Mouse (Mus musculus) kidney, embryonic 15.5 days (tissue): Measurements from ENCODE around the gene Kcnt2. TPM values are rescaled to one million over a fixed set of nuclear protein-coding genes. Genes with fewer than 3 reads are reported as not detected.

Experiments
- ATAC-seq: fragments of 200-750 bp; cut with Nextera tagmentation; replicated peaks from 2 replicates; pipeline ENCODE4 v1.8.0; 2017; ENCODE audit warnings: moderate TSS enrichment; ENCODE audit not compliant: low FRiP score
- H3K27ac ChIP-seq: fragments of 300-500 bp; sonication (generic); 2 replicates; pipeline ENCODE4 v1.5.1; 2015; ENCODE audit warnings: mild to moderate bottlenecking, inconsistent platforms
- H3K27me3 ChIP-seq: fragments of 300-500 bp; sonication (generic); 2 replicates; pipeline ENCODE4 v1.6.1; 2015; ENCODE audit warnings: inconsistent platforms
- H3K36me3 ChIP-seq: fragments of 300-500 bp; sonication (generic); 2 replicates; pipeline ENCODE4 v1.6.1; 2015; ENCODE audit warnings: inconsistent platforms
- H3K4me1 ChIP-seq: fragments of 300-500 bp; sonication (generic); 2 replicates; pipeline ENCODE4 v1.6.1; 2015; ENCODE audit warnings: inconsistent platforms
- H3K4me2 ChIP-seq: fragments of 300-500 bp; sonication (generic); 2 replicates; pipeline ENCODE4 v1.6.1; 2015; ENCODE audit warnings: moderate library complexity, mild to moderate bottlenecking, inconsistent platforms
- H3K4me3 ChIP-seq: fragments of 300-500 bp; sonication (generic); replicated peaks from 2 replicates; pipeline ENCODE4 v1.5.1; 2015; ENCODE audit warnings: mild to moderate bottlenecking, inconsistent platforms
- H3K9ac ChIP-seq: fragments of 300-500 bp; sonication (generic); 2 replicates; pipeline ENCODE4 v1.6.1; 2015; ENCODE audit warnings: mild to moderate bottlenecking, inconsistent platforms
- H3K9me3 ChIP-seq: fragments of 300-500 bp; sonication (generic); replicated peaks from 2 replicates; pipeline ENCODE4 v1.6.1; 2016; ENCODE audit warnings: inconsistent platforms
- WGBS: fragments of 180-500 bp; shearing (Covaris S2); methylation state at CpG from one replicate; pipeline ENCODE4 v1.1.7; 2015; ENCODE audit warnings: mixed read lengths; 5-methylcytosine and 5-hydroxymethylcytosine counted together
- polyA plus RNA-seq: library from polyadenylated mRNA; unstranded; fragments of >200 nt; fragmentation: Nextera tagmentation; extraction: Ambion mirVana; gene quantifications from 2 replicates; pipeline ENCODE4 v1.2.1, GENCODE M21; 2015

Gene Kcnt2
- polyA plus RNA-seq, 1 experiment from 2014 or later, result 3.8 TPM

- Histone ChIP-seq H3K27me3 (no peaks in the 10 kb centered on the region), H3K27ac (no peak overlapping the region), H3K4me2 (no peak overlapping the region), H3K36me3 (no peaks in the 10 kb centered on the region), H3K9ac (no peak overlapping the region), H3K9me3 (no peaks in the 10 kb centered on the region), H3K4me3 (no peak overlapping the region), H3K4me1 (no peaks in the 10 kb centered on the region)
- no peak for ATAC-seq
Measured at GRCm38 (mm10) chr1:140295482-140295881, 49.5 kb downstream of the Kcnt2 start.

- no peak overlapping the region for H3K27ac ChIP-seq
- no peaks in the 10 kb centered on the region for H3K36me3 ChIP-seq
- H3K9ac ChIP-seq, result no peak overlapping the region
- WGBS, result 96% methylated on average over 1 of the region's 1 CpGs
- H3K4me3 ChIP-seq, result no peak overlapping the region
- no peak overlapping the region for H3K4me2 ChIP-seq
- no peak for ATAC-seq
- peaks cover 5% of the 10 kb centered on the region for H3K9me3 ChIP-seq
- no peaks in the 10 kb centered on the region for H3K27me3 ChIP-seq
- H3K4me1 ChIP-seq, result no peaks in the 10 kb centered on the region
Measured at GRCm38 (mm10) chr1:140304244-140304643, 58.3 kb downstream of the Kcnt2 start.

- Histone ChIP-seq H3K4me1 (no peaks in the 10 kb centered on the region), H3K4me2 (no peak overlapping the region), H3K9me3 (peaks cover 5% of the 10 kb centered on the region), H3K4me3 (no peak overlapping the region), H3K36me3 (no peaks in the 10 kb centered on the region), H3K9ac (no peak overlapping the region), H3K27me3 (no peaks in the 10 kb centered on the region), H3K27ac (no peak overlapping the region)
- ATAC-seq, result no peak
Measured at GRCm38 (mm10) chr1:140305344-140305743, 59.4 kb downstream of the Kcnt2 start.

- ATAC-seq, result no peak
- WGBS, result 41% methylated on average over 2 of the region's 2 CpGs
- H3K4me1 ChIP-seq, result no peaks in the 10 kb centered on the region
Measured at GRCm38 (mm10) chr1:140306339-140306738, 60.4 kb downstream of the Kcnt2 start.

GRCm38 (mm10) chr1:140310739-140311138 lies 64.8 kb downstream of the Kcnt2 start:
- Histone ChIP-seq H3K27ac (no peak overlapping the region), H3K4me3 (no peak overlapping the region), H3K36me3 (no peaks in the 10 kb centered on the region), H3K27me3 (no peaks in the 10 kb centered on the region), H3K4me2 (no peak overlapping the region), H3K4me1 (no peaks in the 10 kb centered on the region), H3K9ac (no peak overlapping the region), H3K9me3 (no peaks in the 10 kb centered on the region)
- ATAC-seq, result no peak
- WGBS, result 82% methylated on average over 2 of the region's 2 CpGs

More at GRCm38 (mm10) chr1:140306339-140306738, 60.4 kb downstream of the Kcnt2 start:
- H3K4me2 ChIP-seq, result no peak overlapping the region
- H3K9me3 ChIP-seq, result peaks cover 5% of the 10 kb centered on the region
- no peaks in the 10 kb centered on the region for H3K27me3 ChIP-seq
- no peak overlapping the region for H3K9ac ChIP-seq
- H3K4me3 ChIP-seq, result no peak overlapping the region
- no peak overlapping the region for H3K27ac ChIP-seq
- H3K36me3 ChIP-seq, result no peaks in the 10 kb centered on the region

GRCm38 (mm10) chr1:140325088-140325487 lies 79.1 kb downstream of the Kcnt2 start:
- WGBS, result 91% methylated on average over 3 of the region's 3 CpGs
- H3K36me3 ChIP-seq, result no peaks in the 10 kb centered on the region
- H3K9ac ChIP-seq, result no peak overlapping the region
- H3K4me1 ChIP-seq, result no peaks in the 10 kb centered on the region
- H3K27me3 ChIP-seq, result no peaks in the 10 kb centered on the region
- no peak for ATAC-seq
- no peak overlapping the region for H3K27ac ChIP-seq
- no peak overlapping the region for H3K4me2 ChIP-seq
- H3K9me3 ChIP-seq, result no peaks in the 10 kb centered on the region
- H3K4me3 ChIP-seq, result no peak overlapping the region

- no peaks in the 10 kb centered on the region for H3K36me3 ChIP-seq
- no peaks in the 10 kb centered on the region for H3K4me1 ChIP-seq
- H3K4me3 ChIP-seq, result no peak overlapping the region
- H3K9me3 ChIP-seq, result no peaks in the 10 kb centered on the region
- no peak overlapping the region for H3K27ac ChIP-seq
- ATAC-seq, result no peak
- no peak overlapping the region for H3K9ac ChIP-seq
- 84% methylated on average over 3 of the region's 3 CpGs for WGBS
- no peaks in the 10 kb centered on the region for H3K27me3 ChIP-seq
- H3K4me2 ChIP-seq, result no peak overlapping the region
Measured at GRCm38 (mm10) chr1:140326709-140327108, 80.8 kb downstream of the Kcnt2 start.

- H3K36me3 ChIP-seq, result no peaks in the 10 kb centered on the region
- H3K4me2 ChIP-seq, result no peak overlapping the region
- no peak overlapping the region for H3K9ac ChIP-seq
- H3K4me3 ChIP-seq, result no peak overlapping the region
- no peak for ATAC-seq
- no peaks in the 10 kb centered on the region for H3K4me1 ChIP-seq
- 67% methylated on average over 3 of the region's 3 CpGs for WGBS
- no peaks in the 10 kb centered on the region for H3K9me3 ChIP-seq
- no peaks in the 10 kb centered on the region for H3K27me3 ChIP-seq
- H3K27ac ChIP-seq, result no peak overlapping the region
Measured at GRCm38 (mm10) chr1:140333702-140334101, 87.7 kb downstream of the Kcnt2 start.

- H3K27ac ChIP-seq, result no peak overlapping the region
- H3K9me3 ChIP-seq, result no peaks in the 10 kb centered on the region
- H3K9ac ChIP-seq, result no peak overlapping the region
- no peak overlapping the region for H3K4me2 ChIP-seq
- no peaks in the 10 kb centered on the region for H3K4me1 ChIP-seq
- ATAC-seq, result no peak
- no peak overlapping the region for H3K4me3 ChIP-seq
- H3K27me3 ChIP-seq, result no peaks in the 10 kb centered on the region
- no peaks in the 10 kb centered on the region for H3K36me3 ChIP-seq
Measured at GRCm38 (mm10) chr1:140338417-140338816, 92.5 kb downstream of the Kcnt2 start.

- Histone ChIP-seq H3K9ac (no peak overlapping the region), H3K9me3 (no peaks in the 10 kb centered on the region), H3K4me3 (no peak overlapping the region), H3K4me2 (no peak overlapping the region), H3K36me3 (no peaks in the 10 kb centered on the region), H3K4me1 (no peaks in the 10 kb centered on the region), H3K27ac (no peak overlapping the region), H3K27me3 (no peaks in the 10 kb centered on the region)
- WGBS, result 72% methylated on average over 4 of the region's 4 CpGs
- no peak for ATAC-seq
Measured at GRCm38 (mm10) chr1:140339368-140339767, 93.4 kb downstream of the Kcnt2 start.

- Histone ChIP-seq H3K9ac (no peak overlapping the region), H3K9me3 (no peaks in the 10 kb centered on the region), H3K4me1 (no peaks in the 10 kb centered on the region), H3K27ac (no peak overlapping the region), H3K4me3 (no peak overlapping the region), H3K27me3 (no peaks in the 10 kb centered on the region), H3K4me2 (no peak overlapping the region), H3K36me3 (no peaks in the 10 kb centered on the region)
- WGBS, result 85% methylated on average over 2 of the region's 2 CpGs
- ATAC-seq, result no peak
Measured at GRCm38 (mm10) chr1:140364787-140365186, 118.8 kb downstream of the Kcnt2 start.

- 70% methylated on average over 1 of the region's 1 CpGs for WGBS
- Histone ChIP-seq H3K4me1 (no peaks in the 10 kb centered on the region), H3K9me3 (no peaks in the 10 kb centered on the region), H3K27me3 (no peaks in the 10 kb centered on the region), H3K9ac (no peak overlapping the region), H3K36me3 (no peaks in the 10 kb centered on the region), H3K27ac (no peak overlapping the region), H3K4me3 (no peak overlapping the region), H3K4me2 (no peak overlapping the region)
- ATAC-seq, result no peak
Measured at GRCm38 (mm10) chr1:140373532-140373931, 127.6 kb downstream of the Kcnt2 start.

GRCm38 (mm10) chr1:140378791-140379190 lies 132.8 kb downstream of the Kcnt2 start:
- no peaks in the 10 kb centered on the region for H3K4me1 ChIP-seq
- no peak for ATAC-seq
- no peaks in the 10 kb centered on the region for H3K9me3 ChIP-seq
- WGBS, result 70% methylated on average over 2 of the region's 2 CpGs
- H3K4me2 ChIP-seq, result no peak overlapping the region
- H3K36me3 ChIP-seq, result no peaks in the 10 kb centered on the region
- H3K9ac ChIP-seq, result no peak overlapping the region
- H3K27ac ChIP-seq, result no peak overlapping the region
- no peaks in the 10 kb centered on the region for H3K27me3 ChIP-seq
- no peak overlapping the region for H3K4me3 ChIP-seq
